Mouse (Mus musculus) frontal cortex, postnatal 36 days (tissue): Measurements from ENCODE around the gene Lrig3.
A peak's percentile ranks its signal among the peaks of the same experiment; 100 is the strongest.

Source experiments
- DNase-seq, 2 experiments: peaks; one replicate each; pipeline ENCODE4 v3.0.0; 2022; ENCODE audit warnings: low spot score in 2 of 2

Lrig3 gene

GRCm38 (mm10) chr10:125965968-125966480 is at the start of gene Lrig3:
Gene Lrig3 (plus strand): TSS chr10:125966168.
- DNase-seq = peak; percentile 68 to 71

GRCm38 (mm10) chr10:125916781-125917180 is 49.2 kb upstream of the Lrig3 start:
- no peak for DNase-seq

- no peak for DNase-seq
These were observed 48.5 kb upstream of the Lrig3 start for GRCm38 (mm10) chr10:125917436-125917871.

GRCm38 (mm10) chr10:125918994-125919393 is 47.0 kb upstream of the Lrig3 start:
- no peak for DNase-seq

- DNase-seq = no peak
These were observed 44.1 kb upstream of the Lrig3 start for GRCm38 (mm10) chr10:125921654-125922446.

- no peak for DNase-seq
These were observed 36.0 kb upstream of the Lrig3 start for GRCm38 (mm10) chr10:125929961-125930360.

- DNase-seq = no peak
These were observed 32.6 kb upstream of the Lrig3 start for GRCm38 (mm10) chr10:125933388-125933787.

- DNase-seq = no peak
These were observed 31.9 kb upstream of the Lrig3 start for GRCm38 (mm10) chr10:125934095-125934494.

- DNase-seq = no peak
These were observed 28.2 kb upstream of the Lrig3 start for GRCm38 (mm10) chr10:125937517-125938497.

- no peak for DNase-seq
These were observed 27.2 kb upstream of the Lrig3 start for GRCm38 (mm10) chr10:125938528-125939402.

- no peak for DNase-seq
These were observed 25.5 kb upstream of the Lrig3 start for GRCm38 (mm10) chr10:125940316-125941059.

GRCm38 (mm10) chr10:125943098-125943497 is 22.9 kb upstream of the Lrig3 start:
- DNase-seq = no peak

GRCm38 (mm10) chr10:125944762-125945504 is 21.0 kb upstream of the Lrig3 start:
- DNase-seq = no peak

GRCm38 (mm10) chr10:125948842-125949474 is 17.0 kb upstream of the Lrig3 start:
- DNase-seq = no peak

GRCm38 (mm10) chr10:125951633-125952032 is 14.3 kb upstream of the Lrig3 start:
- DNase-seq = no peak

GRCm38 (mm10) chr10:125954343-125954742 is 11.6 kb upstream of the Lrig3 start:
- DNase-seq = no peak

GRCm38 (mm10) chr10:125954747-125955530 is 11.0 kb upstream of the Lrig3 start:
- no peak for DNase-seq

GRCm38 (mm10) chr10:125961411-125962107 is 4.4 kb upstream of the Lrig3 start:
- no peak for DNase-seq
